Mouse (Mus musculus) megakaryocyte, embryonic 14.5 days (primary cell): Measurements from ENCODE around the gene 9430038I01Rik. TPM values are rescaled to one million over a fixed set of nuclear protein-coding genes. Genes with fewer than 3 reads are reported as not detected.
"Not testable (repeated sequence)": the region's sequence is repeated elsewhere in the genome, so short reads cannot be mapped to it uniquely, and the experiment has no call there.

ENCODE experiments used
- H3K27me3 ChIP-seq: replicated peaks from 2 replicates; pipeline ENCODE3; 2012; ENCODE audit warnings: inconsistent platforms
- H3K36me3 ChIP-seq: replicated peaks from 2 replicates; pipeline ENCODE3; 2012; ENCODE audit warnings: low read length, inconsistent platforms, mixed read lengths
- H3K4me1 ChIP-seq: 2 replicates; pipeline ENCODE4 v1.6.1; 2012; ENCODE audit warnings: inconsistent platforms
- H3K4me3 ChIP-seq: replicated peaks from 2 replicates; pipeline ENCODE3; 2012; ENCODE audit warnings: moderate library complexity, mild to moderate bottlenecking, inconsistent platforms
- H3K9me3 ChIP-seq: 2 replicates; pipeline ENCODE4 v1.6.1; 2012; ENCODE audit warnings: inconsistent platforms
- FLI1 ChIP-seq: IDR thresholded peaks from 2 replicates; pipeline ENCODE4 v1.6.1; 2012; ENCODE audit warnings: low read length, inconsistent platforms, mixed read lengths
- GATA1 ChIP-seq: IDR thresholded peaks from 3 replicates; pipeline ENCODE4 v1.6.1; 2012; ENCODE audit warnings: mixed read lengths, low read length, inconsistent platforms, borderline replicate concordance
- polyA plus RNA-seq: library from polyadenylated mRNA; stranded (reverse); fragments of >175 nt; gene quantifications from 2 replicates; pipeline ENCODE4 v1.2.3, GENCODE M21; 2012; ENCODE audit warnings: low replicate concordance; ENCODE audit not compliant: insufficient read depth

The 9430038I01Rik gene
- polyA plus RNA-seq: 5.3 and 15.7 TPM in 2 replicates

- Histone ChIP-seq H3K9me3 (peaks cover 7% of the 10 kb centered on the region; the same call in 1 of the 2 replicates), H3K4me1 (peaks cover 16% of the 10 kb centered on the region), H3K4me3 (peak within 1 kb of the TSS; percentile 99), H3K36me3 (peaks cover 5% of the 10 kb centered on the region), H3K27me3 (peaks cover 5% of the 10 kb centered on the region)
- TF ChIP-seq FLI1: no peak
- TF ChIP-seq GATA1: 0 out of 3 replicates have a peak, but pooled peaks have one; percentile 65
Observed at GRCm38 (mm10) chr7:137410337-137411197, at the start of gene 9430038I01Rik. TSS of gene 9430038I01Rik (minus strand) at chr7:137410762.

GRCm38 (mm10) chr7:137445321-137445720 lies 34.8 kb upstream of the 9430038I01Rik start:
- Histone ChIP-seq H3K4me1 (peaks cover 31% of the 10 kb centered on the region), H3K9me3 (no peaks in the 10 kb centered on the region), H3K4me3 (no peak overlapping the region), H3K36me3 (peaks cover 76% of the 10 kb centered on the region), H3K27me3 (no peaks in the 10 kb centered on the region)
- TF ChIP-seq FLI1 (no peak), GATA1 (no peak)

DNA sequence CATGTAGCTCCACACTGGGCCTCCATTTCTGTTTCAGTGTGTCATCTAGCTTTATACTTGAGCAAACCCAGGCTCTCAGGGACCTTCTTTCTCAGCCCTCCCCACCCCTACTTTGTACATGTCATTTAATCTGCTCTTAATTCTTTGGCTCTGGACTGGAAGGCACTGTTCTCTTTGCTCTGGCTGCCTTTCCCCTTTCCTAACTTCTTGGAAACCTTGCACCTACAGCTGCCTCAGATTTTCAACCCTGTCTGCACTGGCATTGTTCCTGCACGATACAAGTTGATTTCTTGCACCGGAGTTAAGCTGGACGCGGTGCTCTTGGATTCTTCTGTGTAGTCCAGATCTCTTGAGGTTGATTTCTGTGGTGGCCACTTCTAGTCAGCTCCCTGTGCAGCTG lies 32.4 kb upstream of the 9430038I01Rik start:
- Histone ChIP-seq H3K36me3 (peaks cover 53% of the 10 kb centered on the region), H3K9me3 (no peaks in the 10 kb centered on the region), H3K4me1 (peaks cover 46% of the 10 kb centered on the region), H3K4me3 (no peak overlapping the region), H3K27me3 (no peaks in the 10 kb centered on the region)
- TF ChIP-seq GATA1 (no peak), FLI1 (no peak)

DNA sequence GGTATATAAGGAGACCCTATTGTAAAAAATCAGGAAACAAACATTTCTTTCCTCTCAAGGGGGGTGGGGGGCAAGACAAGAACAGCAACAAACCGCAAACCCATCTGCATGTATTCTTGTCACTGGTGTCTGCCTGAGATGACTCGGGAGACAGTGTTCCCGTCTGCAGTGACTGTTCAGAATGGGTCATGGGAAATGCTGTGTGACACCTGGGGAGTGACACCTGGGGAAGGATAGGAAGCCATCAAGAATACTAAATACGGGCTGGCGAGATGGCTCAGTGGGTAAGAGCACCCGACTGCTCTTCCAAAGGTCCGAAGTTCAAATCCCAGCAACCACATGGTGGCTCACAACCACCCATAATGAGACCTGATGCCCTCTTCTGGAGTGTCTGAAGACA lies 28.4 kb upstream of the 9430038I01Rik start:
- H3K36me3 ChIP-seq: peaks cover 17% of the 10 kb centered on the region
- H3K9me3 ChIP-seq, H3K27me3 ChIP-seq: not testable (repeated sequence)
- H3K4me3 ChIP-seq: peak overlapping the region; percentile 97
- peaks cover 53% of the 10 kb centered on the region for H3K4me1 ChIP-seq

DNA sequence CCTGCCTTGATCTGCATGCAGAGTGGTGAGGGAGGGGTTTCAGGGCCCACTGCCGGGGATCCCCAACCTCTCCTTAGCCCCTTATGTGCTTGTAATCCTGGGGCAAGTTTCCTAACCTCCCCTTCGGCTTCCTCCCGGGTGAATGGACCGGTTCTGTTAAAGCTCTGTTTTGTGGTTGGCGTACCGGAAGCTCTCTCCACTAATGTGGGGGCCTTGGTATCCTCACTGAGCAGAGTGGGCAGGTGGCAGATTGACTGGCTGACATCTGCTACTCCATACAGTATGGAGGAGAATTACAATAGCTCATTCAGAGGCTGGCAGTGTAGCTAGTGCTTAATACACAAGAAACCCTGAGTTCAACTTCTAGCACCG lies 27.6 kb upstream of the 9430038I01Rik start:
- H3K27me3 ChIP-seq: no peaks in the 10 kb centered on the region
- peak overlapping the region; percentile 97 for H3K4me3 ChIP-seq
- TF ChIP-seq FLI1 (no peak), GATA1 (no peak)
- peaks cover 47% of the 10 kb centered on the region for H3K4me1 ChIP-seq
- H3K9me3 ChIP-seq: 0 out of 2 replicates have a peak, but pooled peaks cover 1% of the 10 kb centered on the region
- H3K36me3 ChIP-seq: peaks cover 13% of the 10 kb centered on the region

DNA sequence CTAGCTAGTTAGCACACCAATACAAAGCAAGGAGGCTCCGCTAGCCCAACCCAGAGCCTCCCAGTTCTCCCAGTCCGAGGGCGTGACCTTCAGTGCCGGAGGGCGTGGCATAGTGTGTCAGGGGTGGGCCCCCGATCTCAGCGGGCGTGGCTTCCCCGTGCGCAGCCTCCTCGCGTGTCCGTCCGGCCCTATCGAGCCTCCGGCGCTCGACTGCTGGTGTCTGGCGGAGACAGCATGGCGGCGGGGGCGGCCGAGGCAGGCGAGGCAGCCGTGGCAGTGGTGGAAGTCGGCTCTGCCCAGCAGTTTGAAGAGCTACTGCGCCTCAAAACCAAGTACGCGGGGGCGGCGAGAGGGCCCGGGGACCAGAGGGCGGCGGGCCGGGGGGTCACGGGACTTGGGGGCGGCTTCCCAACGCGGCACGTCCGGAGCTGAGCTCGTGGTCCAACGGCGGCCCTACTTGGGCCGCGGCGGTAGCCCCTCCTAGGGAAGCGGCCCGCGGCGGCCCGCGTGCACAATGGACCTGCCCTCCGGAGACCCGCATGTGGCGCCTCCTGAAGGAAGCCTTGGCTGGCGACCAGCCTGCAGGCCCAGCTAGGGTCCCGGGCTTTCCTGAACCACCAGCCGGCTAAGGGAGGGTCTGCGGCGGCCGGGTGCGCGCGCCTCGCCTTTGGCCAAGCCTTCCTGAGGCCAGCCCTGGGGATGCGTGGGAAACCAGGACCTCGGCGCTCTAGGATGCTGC lies 27.0 kb upstream of the 9430038I01Rik start, which contains the start of gene Glrx3:
Glrx3 (plus strand) TSS at position 175 of the 739 bp plus-strand sequence.
- TF ChIP-seq GATA1: no peak
- TF ChIP-seq FLI1: no peak
- Histone ChIP-seq H3K9me3 (0 out of 2 replicates have a peak, but pooled peaks cover 2% of the 10 kb centered on the region), H3K36me3 (peaks cover 8% of the 10 kb centered on the region), H3K4me3 (peak within 1 kb of the TSS; percentile 97), H3K4me1 (peaks cover 41% of the 10 kb centered on the region), H3K27me3 (no peaks in the 10 kb centered on the region)

DNA sequence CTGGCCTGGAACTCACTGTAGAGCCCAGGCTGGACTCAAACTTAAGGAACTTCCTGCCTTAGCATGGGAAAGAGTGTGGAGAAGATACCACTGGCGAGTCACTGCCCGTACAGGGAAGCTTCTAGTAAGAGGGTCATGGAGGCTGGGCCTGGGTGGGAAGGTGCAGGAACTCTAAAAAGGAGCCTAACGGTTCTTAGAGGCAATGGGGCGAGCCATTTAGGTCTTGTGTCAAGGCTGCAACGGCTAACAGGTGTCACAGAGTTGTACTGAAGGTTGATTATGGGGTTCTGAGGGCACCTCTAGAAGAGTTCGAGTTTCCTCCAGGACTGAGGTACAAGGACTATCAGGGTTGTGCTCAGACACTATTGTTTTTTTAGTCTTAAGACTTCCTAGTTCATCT lies 26.3 kb upstream of the 9430038I01Rik start:
- Histone ChIP-seq H3K4me1 (peaks cover 36% of the 10 kb centered on the region), H3K27me3 (no peaks in the 10 kb centered on the region), H3K36me3 (peaks cover 3% of the 10 kb centered on the region), H3K4me3 (peak overlapping the region; percentile 97), H3K9me3 (0 out of 2 replicates have a peak, but pooled peaks cover 2% of the 10 kb centered on the region)
- TF ChIP-seq FLI1: no peak
- no peak for TF ChIP-seq GATA1

- Histone ChIP-seq H3K27me3 (peaks cover 9% of the 10 kb centered on the region), H3K9me3 (0 out of 2 replicates have a peak, but pooled peaks cover 2% of the 10 kb centered on the region), H3K36me3 (no peaks in the 10 kb centered on the region), H3K4me3 (no peak overlapping the region), H3K4me1 (peaks cover 11% of the 10 kb centered on the region)
- TF ChIP-seq FLI1 (no peak), GATA1 (no peak)
Observed at GRCm38 (mm10) chr7:137431769-137432603, 21.4 kb upstream of the 9430038I01Rik start.

DNA sequence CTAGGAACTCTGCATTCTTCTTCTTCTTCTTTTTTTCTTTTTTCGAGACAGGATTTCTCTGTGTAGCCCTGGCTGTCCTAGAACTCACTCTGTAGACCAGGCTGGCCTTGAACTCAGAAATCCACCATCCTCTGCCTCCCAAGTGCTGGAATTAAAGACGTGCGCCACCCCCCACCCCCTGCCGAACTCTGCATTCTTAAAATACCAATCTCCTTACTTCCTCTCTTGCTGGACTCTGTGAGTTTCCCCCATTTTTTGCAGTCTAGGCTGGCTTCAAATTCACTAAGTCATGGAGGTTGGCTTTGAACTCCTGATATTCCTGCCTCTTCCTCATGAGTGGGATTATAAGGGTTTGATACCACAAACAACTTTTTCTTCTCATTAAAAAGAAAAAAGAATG lies 16.1 kb upstream of the 9430038I01Rik start:
- no peaks in the 10 kb centered on the region for H3K9me3 ChIP-seq
- peaks cover 10% of the 10 kb centered on the region for H3K4me1 ChIP-seq
- H3K4me3 ChIP-seq: no peak overlapping the region
- no peaks in the 10 kb centered on the region for H3K36me3 ChIP-seq
- peaks cover 16% of the 10 kb centered on the region for H3K27me3 ChIP-seq
- TF ChIP-seq GATA1 (no peak), FLI1 (no peak)
